Mouse (Mus musculus) limb, embryonic 13.5 days (tissue): ENCODE data around the gene Sele. TPM values are rescaled to one million over a fixed set of nuclear protein-coding genes. Genes with fewer than 3 reads are reported as not detected.

Source experiments
- ATAC-seq: fragments of 200-750 bp; cut with Nextera tagmentation; 2 replicates; pipeline ENCODE4 v1.8.0; 2017; ENCODE audit warnings: low read depth, moderate number of reproducible peaks, moderate TSS enrichment; ENCODE audit not compliant: low FRiP score
- H3K27ac ChIP-seq: fragments of 300-500 bp; sonication (generic); 2 replicates; pipeline ENCODE4 v1.5.1; 2015; ENCODE audit warnings: inconsistent platforms, mild to moderate bottlenecking, moderate library complexity
- H3K27me3 ChIP-seq: fragments of 300-500 bp; sonication (generic); 2 replicates; pipeline ENCODE4 v1.6.1; 2015; ENCODE audit warnings: mild to moderate bottlenecking, inconsistent platforms
- H3K36me3 ChIP-seq: fragments of 300-500 bp; sonication (generic); 2 replicates; pipeline ENCODE4 v1.6.1; 2015; ENCODE audit warnings: inconsistent platforms, mild to moderate bottlenecking, moderate library complexity
- H3K4me1 ChIP-seq: fragments of 300-500 bp; sonication (generic); 2 replicates; pipeline ENCODE4 v1.6.1; 2015; ENCODE audit warnings: inconsistent platforms
- H3K4me2 ChIP-seq: fragments of 300-500 bp; sonication (generic); replicated peaks from 2 replicates; pipeline ENCODE4 v1.6.1; 2015; ENCODE audit warnings: inconsistent platforms, mild to moderate bottlenecking, moderate library complexity
- H3K4me3 ChIP-seq: fragments of 300-500 bp; sonication (generic); 2 replicates; pipeline ENCODE4 v1.5.1; 2015; ENCODE audit warnings: moderate library complexity, mild to moderate bottlenecking, inconsistent platforms
- H3K9ac ChIP-seq: fragments of 300-500 bp; sonication (generic); 2 replicates; pipeline ENCODE4 v1.6.1; 2015; ENCODE audit warnings: mild to moderate bottlenecking, inconsistent platforms
- H3K9me3 ChIP-seq: fragments of 300-500 bp; sonication (generic); 2 replicates; pipeline ENCODE4 v1.6.1; 2016; ENCODE audit warnings: inconsistent platforms
- WGBS: fragments of 180-500 bp; shearing (Covaris S2); methylation state at CpG from one replicate; pipeline ENCODE4 v1.1.7; 2015; 5-methylcytosine and 5-hydroxymethylcytosine counted together
- polyA plus RNA-seq: library from polyadenylated mRNA; unstranded; fragments of >200 nt; fragmentation: Nextera tagmentation; extraction: Ambion mirVana; gene quantifications from 2 replicates; pipeline ENCODE4 v1.2.1, GENCODE M21; 2015

Gene Sele
- polyA plus RNA-seq, 1 experiment from 2014 or later, result 0.08 TPM

GRCm38 (mm10) chr1:164043549-164043948 lies 4.5 kb upstream of the Sele start:
- no peak overlapping the region for H3K27ac ChIP-seq
- H3K27me3 ChIP-seq, result no peaks in the 10 kb centered on the region
- H3K4me3 ChIP-seq, result no peak overlapping the region
- 53% methylated on average over 3 of the region's 3 CpGs for WGBS
- H3K9ac ChIP-seq, result no peak overlapping the region
- H3K36me3 ChIP-seq, result no peaks in the 10 kb centered on the region
- H3K4me1 ChIP-seq, result no peaks in the 10 kb centered on the region
- no peaks in the 10 kb centered on the region for H3K9me3 ChIP-seq
- no peak overlapping the region for H3K4me2 ChIP-seq
- no peak for ATAC-seq

GRCm38 (mm10) chr1:164053561-164053960 lies 5.5 kb downstream of the Sele start:
- Histone ChIP-seq H3K36me3 (no peaks in the 10 kb centered on the region), H3K4me3 (no peak overlapping the region), H3K9me3 (no peaks in the 10 kb centered on the region), H3K27ac (no peak overlapping the region), H3K4me1 (no peaks in the 10 kb centered on the region), H3K27me3 (no peaks in the 10 kb centered on the region), H3K9ac (no peak overlapping the region), H3K4me2 (no peak overlapping the region)
- 90% methylated on average over 9 of the region's 9 CpGs for WGBS
- ATAC-seq, result no peak

GRCm38 (mm10) chr1:164054800-164055199 lies 6.8 kb downstream of the Sele start:
- H3K4me3 ChIP-seq, result no peak overlapping the region
- H3K4me1 ChIP-seq, result no peaks in the 10 kb centered on the region
- ATAC-seq, result no peak
- no peak overlapping the region for H3K9ac ChIP-seq
- 49% methylated on average over 2 of the region's 2 CpGs for WGBS
- no peak overlapping the region for H3K27ac ChIP-seq
- no peaks in the 10 kb centered on the region for H3K27me3 ChIP-seq
- no peaks in the 10 kb centered on the region for H3K9me3 ChIP-seq
- no peaks in the 10 kb centered on the region for H3K36me3 ChIP-seq
- no peak overlapping the region for H3K4me2 ChIP-seq

- H3K9me3 ChIP-seq, result no peaks in the 10 kb centered on the region
- ATAC-seq, result no peak
- no peaks in the 10 kb centered on the region for H3K27me3 ChIP-seq
- no peaks in the 10 kb centered on the region for H3K4me1 ChIP-seq
- no peak overlapping the region for H3K4me2 ChIP-seq
- 87% methylated on average over 4 of the region's 4 CpGs for WGBS
- no peaks in the 10 kb centered on the region for H3K36me3 ChIP-seq
- no peak overlapping the region for H3K4me3 ChIP-seq
- no peak overlapping the region for H3K9ac ChIP-seq
- H3K27ac ChIP-seq, result no peak overlapping the region
Measured at GRCm38 (mm10) chr1:164060071-164060470, 12.0 kb downstream of the Sele start.

- Histone ChIP-seq H3K36me3 (no peaks in the 10 kb centered on the region), H3K9ac (no peak overlapping the region), H3K27me3 (no peaks in the 10 kb centered on the region), H3K27ac (no peak overlapping the region), H3K4me1 (no peaks in the 10 kb centered on the region), H3K9me3 (no peaks in the 10 kb centered on the region), H3K4me3 (no peak overlapping the region), H3K4me2 (no peak overlapping the region)
- 38% methylated on average over 4 of the region's 4 CpGs for WGBS
- no peak for ATAC-seq
Measured at GRCm38 (mm10) chr1:164061278-164061677, 13.2 kb downstream of the Sele start.

GRCm38 (mm10) chr1:164061925-164062324 lies 13.9 kb downstream of the Sele start, which contains the start of gene Sell:
Gene Sell (plus strand): TSS chr1:164061982.
- WGBS, result 72% methylated on average over 4 of the region's 4 CpGs
- Histone ChIP-seq H3K4me2 (no peak within 1 kb of the TSS), H3K27ac (no peak within 1 kb of the TSS), H3K9ac (no peak within 1 kb of the TSS), H3K36me3 (no peaks in the 10 kb centered on the region), H3K4me1 (no peaks in the 10 kb centered on the region), H3K9me3 (no peaks in the 10 kb centered on the region), H3K27me3 (no peaks in the 10 kb centered on the region), H3K4me3 (no peak within 1 kb of the TSS)
- no peak for ATAC-seq

GRCm38 (mm10) chr1:164062856-164063255 lies 14.8 kb downstream of the Sele start:
- Histone ChIP-seq H3K36me3 (no peaks in the 10 kb centered on the region), H3K9ac (no peak overlapping the region), H3K9me3 (no peaks in the 10 kb centered on the region), H3K27ac (no peak overlapping the region), H3K4me3 (no peak overlapping the region), H3K4me2 (no peak overlapping the region), H3K4me1 (no peaks in the 10 kb centered on the region), H3K27me3 (no peaks in the 10 kb centered on the region)
- 53% methylated on average over 2 of the region's 2 CpGs for WGBS
- ATAC-seq, result no peak

GRCm38 (mm10) chr1:164063745-164064144 lies 15.7 kb downstream of the Sele start:
- WGBS, result 60% methylated on average over 3 of the region's 3 CpGs
- Histone ChIP-seq H3K27ac (no peak overlapping the region), H3K27me3 (no peaks in the 10 kb centered on the region), H3K36me3 (no peaks in the 10 kb centered on the region), H3K4me2 (no peak overlapping the region), H3K9me3 (no peaks in the 10 kb centered on the region), H3K4me3 (no peak overlapping the region), H3K9ac (no peak overlapping the region), H3K4me1 (no peaks in the 10 kb centered on the region)
- no peak for ATAC-seq

GRCm38 (mm10) chr1:164069261-164069660 lies 21.2 kb downstream of the Sele start:
- H3K4me1 ChIP-seq, result no peaks in the 10 kb centered on the region
- H3K4me2 ChIP-seq, result no peak overlapping the region
- no peaks in the 10 kb centered on the region for H3K27me3 ChIP-seq
- no peaks in the 10 kb centered on the region for H3K9me3 ChIP-seq
- no peak overlapping the region for H3K27ac ChIP-seq
- no peaks in the 10 kb centered on the region for H3K36me3 ChIP-seq
- no peak overlapping the region for H3K9ac ChIP-seq
- H3K4me3 ChIP-seq, result no peak overlapping the region
- no peak for ATAC-seq

- H3K9ac ChIP-seq, result no peak overlapping the region
Measured at GRCm38 (mm10) chr1:164070461-164070860, 22.4 kb downstream of the Sele start.

GRCm38 (mm10) chr1:164071111-164071510 lies 23.1 kb downstream of the Sele start:
- H3K27ac ChIP-seq, result no peak overlapping the region
- no peak for ATAC-seq
- 82% methylated on average over 7 of the region's 7 CpGs for WGBS
- no peaks in the 10 kb centered on the region for H3K4me1 ChIP-seq
- no peaks in the 10 kb centered on the region for H3K27me3 ChIP-seq
- no peaks in the 10 kb centered on the region for H3K9me3 ChIP-seq
- no peak overlapping the region for H3K4me2 ChIP-seq
- H3K9ac ChIP-seq, result no peak overlapping the region
- no peaks in the 10 kb centered on the region for H3K36me3 ChIP-seq
- H3K4me3 ChIP-seq, result no peak overlapping the region

More at GRCm38 (mm10) chr1:164070461-164070860, 22.4 kb downstream of the Sele start:
- H3K4me1 ChIP-seq, result no peaks in the 10 kb centered on the region
- no peaks in the 10 kb centered on the region for H3K27me3 ChIP-seq
- no peaks in the 10 kb centered on the region for H3K36me3 ChIP-seq
- H3K4me2 ChIP-seq, result no peak overlapping the region
- no peaks in the 10 kb centered on the region for H3K9me3 ChIP-seq
- H3K4me3 ChIP-seq, result no peak overlapping the region
- ATAC-seq, result no peak
- 87% methylated on average over 4 of the region's 4 CpGs for WGBS
- H3K27ac ChIP-seq, result no peak overlapping the region

GRCm38 (mm10) chr1:164072001-164072400 lies 24.0 kb downstream of the Sele start:
- Histone ChIP-seq H3K4me1 (no peaks in the 10 kb centered on the region), H3K9me3 (no peaks in the 10 kb centered on the region), H3K9ac (no peak overlapping the region), H3K27ac (no peak overlapping the region), H3K4me2 (no peak overlapping the region), H3K36me3 (no peaks in the 10 kb centered on the region), H3K4me3 (no peak overlapping the region), H3K27me3 (no peaks in the 10 kb centered on the region)
- ATAC-seq, result no peak
- 82% methylated on average over 4 of the region's 4 CpGs for WGBS

GRCm38 (mm10) chr1:164073091-164073490 lies 25.1 kb downstream of the Sele start:
- Histone ChIP-seq H3K27ac (no peak overlapping the region), H3K4me3 (no peak overlapping the region), H3K4me2 (no peak overlapping the region), H3K4me1 (no peaks in the 10 kb centered on the region), H3K9ac (no peak overlapping the region), H3K9me3 (no peaks in the 10 kb centered on the region), H3K27me3 (no peaks in the 10 kb centered on the region), H3K36me3 (no peaks in the 10 kb centered on the region)
- 89% methylated on average over 9 of the region's 9 CpGs for WGBS
- no peak for ATAC-seq
